Mouse (Mus musculus) kidney, embryonic 16.5 days (tissue): ENCODE data around the gene Slc30a1. TPM values are rescaled to one million over a fixed set of nuclear protein-coding genes. Genes with fewer than 3 reads are reported as not detected.

Experiments
- ATAC-seq: fragments of 200-750 bp; cut with Nextera tagmentation; 2 replicates; pipeline ENCODE4 v1.8.0; 2017; ENCODE audit warnings: moderate TSS enrichment; ENCODE audit not compliant: low FRiP score, low TSS enrichment
- H3K27ac ChIP-seq: fragments of 300-500 bp; sonication (generic); 2 replicates; pipeline ENCODE4 v1.5.1; 2014; ENCODE audit warnings: low read length
- H3K27me3 ChIP-seq: fragments of 300-500 bp; sonication (generic); 2 replicates; pipeline ENCODE4 v1.6.1; 2014; ENCODE audit warnings: low read length, control low read depth, mixed read lengths; ENCODE audit not compliant: insufficient read depth
- H3K36me3 ChIP-seq: fragments of 300-500 bp; sonication (generic); 2 replicates; pipeline ENCODE4 v1.6.1; 2014; ENCODE audit warnings: low read length, control low read depth, mixed read lengths; ENCODE audit not compliant: insufficient read depth
- H3K4me1 ChIP-seq: fragments of 300-500 bp; sonication (generic); 2 replicates; pipeline ENCODE4 v1.6.1; 2014; ENCODE audit warnings: low read length, control low read depth, mixed read lengths; ENCODE audit not compliant: insufficient read depth
- H3K4me2 ChIP-seq: fragments of 300-500 bp; sonication (generic); replicated peaks from 2 replicates; pipeline ENCODE4 v1.6.1; 2014; ENCODE audit warnings: low read depth, low read length
- H3K4me3 ChIP-seq: fragments of 300-500 bp; sonication (generic); 2 replicates; pipeline ENCODE4 v1.5.1; 2014; ENCODE audit warnings: mild to moderate bottlenecking, low read length
- H3K9ac ChIP-seq: fragments of 300-500 bp; sonication (generic); replicated peaks from 2 replicates; pipeline ENCODE4 v1.6.1; 2014; ENCODE audit warnings: low read length
- H3K9me3 ChIP-seq: fragments of 300-500 bp; sonication (generic); 2 replicates; pipeline ENCODE4 v1.6.1; 2016; ENCODE audit warnings: low read length, control low read depth
- WGBS: fragments of 180-500 bp; shearing (Covaris S2); extraction: QIAGEN DNeasy Blood & Tissue Kit; methylation state at CpG from one replicate; pipeline ENCODE4 v1.1.7; 2014; 5-methylcytosine and 5-hydroxymethylcytosine counted together
- polyA plus RNA-seq: library from polyadenylated mRNA; unstranded; fragments of >200 nt; fragmentation: Nextera tagmentation; extraction: Ambion mirVana; gene quantifications from 2 replicates; pipeline ENCODE4 v1.2.1, GENCODE M21; 2015

The Slc30a1 gene
- polyA plus RNA-seq, result 1.6 and 2.0 TPM in 2 replicates

DNA sequence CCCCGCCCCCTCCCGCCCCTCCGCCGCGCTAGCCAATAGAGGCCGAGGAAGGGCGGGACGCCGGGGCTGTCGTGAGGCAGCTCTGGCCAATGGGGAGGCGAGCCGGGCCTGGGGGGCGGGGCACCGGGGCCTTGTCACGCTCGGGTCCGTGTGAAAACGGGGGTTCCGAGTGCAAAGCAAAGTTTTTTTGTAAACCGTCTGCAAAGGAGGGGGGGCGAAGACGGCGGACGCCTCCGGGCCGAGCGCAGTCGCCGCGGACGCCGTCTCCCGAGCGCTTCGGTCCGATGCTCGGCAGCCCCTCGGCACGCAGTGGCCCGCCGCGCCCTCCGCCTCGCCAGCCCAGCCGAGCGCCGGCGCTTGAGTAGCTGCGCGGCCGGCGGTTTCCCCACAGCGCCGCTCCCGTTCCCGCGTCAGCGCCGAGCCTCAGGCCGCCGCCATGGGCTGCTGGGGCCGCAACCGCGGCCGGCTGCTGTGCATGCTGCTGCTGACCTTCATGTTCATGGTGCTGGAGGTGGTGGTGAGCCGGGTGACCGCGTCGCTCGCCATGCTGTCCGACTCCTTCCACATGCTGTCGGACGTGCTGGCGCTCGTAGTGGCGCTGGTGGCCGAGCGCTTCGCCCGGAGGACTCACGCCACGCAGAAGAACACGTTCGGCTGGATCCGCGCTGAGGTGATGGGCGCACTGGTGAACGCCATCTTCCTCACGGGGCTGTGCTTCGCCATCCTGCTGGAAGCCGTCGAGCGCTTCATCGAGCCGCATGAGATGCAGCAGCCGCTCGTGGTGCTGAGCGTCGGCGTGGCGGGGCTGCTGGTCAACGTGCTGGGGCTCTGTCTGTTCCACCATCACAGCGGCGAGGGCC, at the start of gene Slc30a1:
TSS of gene Slc30a1 (plus strand) at position 197 of the 860 bp plus-strand sequence.
- Histone ChIP-seq H3K36me3 (peaks cover 10% of the 10 kb centered on the region), H3K27me3 (no peaks in the 10 kb centered on the region), H3K27ac (peak within 1 kb of the TSS; percentile 90), H3K9me3 (no peaks in the 10 kb centered on the region), H3K4me1 (peaks cover 41% of the 10 kb centered on the region), H3K4me2 (peak within 1 kb of the TSS; percentile 92), H3K4me3 (peak within 1 kb of the TSS; percentile 79), H3K9ac (peak within 1 kb of the TSS; percentile 89)
- ATAC-seq, result peak; percentile 99
- under 1% methylated on average over 99 of the region's 104 CpGs for WGBS

DNA sequence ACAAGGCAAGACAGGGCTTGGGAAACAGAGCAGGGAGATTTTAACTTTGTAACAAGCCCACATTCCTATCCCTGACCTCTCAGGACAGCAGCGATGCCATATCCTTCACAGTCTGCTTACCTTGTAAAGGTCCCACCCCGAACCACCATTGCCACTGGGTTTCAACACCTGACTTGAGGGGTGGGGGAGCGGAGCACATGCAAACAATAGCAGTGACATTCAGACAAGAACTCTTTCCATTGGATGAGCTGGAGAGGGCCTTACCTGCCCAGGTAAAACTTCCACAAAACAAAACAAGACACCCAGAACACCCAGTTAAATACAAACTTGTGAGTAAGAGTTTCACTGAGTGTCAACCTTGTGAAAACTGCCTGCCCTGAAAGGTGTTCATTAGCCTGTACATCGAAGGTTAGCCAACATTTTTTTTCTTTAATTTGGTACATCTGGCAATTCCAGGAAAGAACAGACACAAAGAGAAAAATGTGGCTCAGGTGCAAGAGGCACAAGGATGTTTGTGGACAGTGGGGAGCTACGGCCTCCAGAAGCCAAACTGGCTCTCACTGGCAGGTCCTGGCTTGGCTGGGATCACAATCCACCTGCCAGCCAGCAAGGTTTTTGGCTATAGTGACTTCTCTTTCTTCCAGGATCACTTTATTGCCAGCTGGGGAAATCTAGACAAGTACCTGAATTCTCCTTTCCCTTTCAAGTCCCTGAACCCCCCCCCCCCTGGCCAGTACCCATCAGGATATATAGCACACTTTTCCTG, 49.5 kb upstream of the Slc30a1 start:
- Histone ChIP-seq H3K27me3 (no peaks in the 10 kb centered on the region), H3K9ac (no peak overlapping the region), H3K4me1 (0 out of 2 replicates have a peak, but pooled peaks cover 6% of the 10 kb centered on the region), H3K27ac (no peak overlapping the region), H3K9me3 (peaks cover 7% of the 10 kb centered on the region; the same call in 1 of the 2 replicates), H3K36me3 (no peaks in the 10 kb centered on the region), H3K4me2 (no peak overlapping the region), H3K4me3 (no peak overlapping the region)
- WGBS, result 79% methylated on average over 5 of the region's 5 CpGs
- ATAC-seq, result no peak

DNA sequence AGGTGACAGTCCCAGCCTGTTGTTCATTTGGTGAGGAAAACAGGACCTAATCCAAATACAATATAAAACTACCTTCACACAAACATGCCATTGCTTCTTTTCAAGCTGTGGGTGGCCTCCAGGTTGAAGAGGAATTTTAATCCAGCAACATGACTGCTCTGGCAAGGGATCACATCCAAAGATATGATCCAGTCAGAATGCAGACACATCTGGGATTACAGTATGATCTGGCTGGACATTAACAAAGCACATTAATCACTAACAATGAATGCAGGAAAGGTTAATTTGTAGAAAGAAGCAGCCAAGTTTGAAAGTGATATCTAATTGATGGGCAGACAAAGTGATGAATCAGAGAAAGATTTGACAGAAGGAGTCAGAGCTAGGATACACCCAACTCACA, 48.4 kb upstream of the Slc30a1 start:
- H3K4me3 ChIP-seq, result no peak overlapping the region
- H3K9me3 ChIP-seq, result peaks cover 7% of the 10 kb centered on the region; the same call in 1 of the 2 replicates
- no peaks in the 10 kb centered on the region for H3K27me3 ChIP-seq
- H3K4me2 ChIP-seq, result no peak overlapping the region
- H3K36me3 ChIP-seq, result no peaks in the 10 kb centered on the region
- H3K4me1 ChIP-seq, result 0 out of 2 replicates have a peak, but pooled peaks cover 6% of the 10 kb centered on the region
- no peak overlapping the region for H3K9ac ChIP-seq
- no peak overlapping the region for H3K27ac ChIP-seq
- ATAC-seq, result no peak

DNA sequence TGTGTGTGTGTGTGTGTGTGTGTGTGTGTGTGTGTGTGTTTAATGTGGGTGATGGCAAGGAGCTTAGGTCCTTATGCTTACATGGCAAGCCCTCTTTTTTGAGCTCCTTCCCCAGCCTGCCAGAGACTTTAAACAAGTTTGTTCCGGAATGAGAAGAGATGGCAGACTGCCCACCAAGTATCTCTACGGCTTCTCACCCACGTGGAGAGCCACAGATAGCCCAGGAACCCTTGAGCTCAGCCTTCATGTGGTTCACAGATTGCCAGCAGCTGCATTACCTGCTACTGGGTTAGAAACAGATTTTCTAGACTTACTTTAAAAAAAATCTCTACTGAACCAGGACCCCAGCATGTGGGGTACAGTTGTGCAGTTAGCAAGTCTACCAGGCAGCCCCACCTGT, 46.7 kb upstream of the Slc30a1 start:
- 82% methylated on average over 3 of the region's 3 CpGs for WGBS
- 0 out of 2 replicates have a peak, but pooled peaks cover 6% of the 10 kb centered on the region for H3K4me1 ChIP-seq

DNA sequence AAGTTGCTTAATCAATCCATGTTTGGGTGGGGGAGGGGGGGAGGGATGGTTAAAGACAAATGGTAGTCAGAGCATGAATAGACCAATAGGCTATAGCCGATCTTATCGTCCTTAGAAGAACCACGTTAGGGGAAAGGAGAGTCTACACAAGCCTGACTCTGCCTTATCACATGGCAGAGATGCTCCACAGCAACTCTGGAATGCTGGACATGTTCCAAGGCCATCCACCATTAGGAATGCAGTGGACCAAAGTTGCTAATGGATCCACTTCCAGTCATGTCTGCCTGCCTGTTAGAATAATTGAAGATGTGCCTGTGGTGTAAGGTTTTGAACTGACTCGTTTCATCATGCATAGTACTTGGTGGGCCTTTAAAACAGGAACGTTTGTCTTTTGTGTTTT, 45.3 kb upstream of the Slc30a1 start:
- no peak for ATAC-seq
- 77% methylated on average over 5 of the region's 5 CpGs for WGBS
- Histone ChIP-seq H3K9me3 (peaks cover 7% of the 10 kb centered on the region; the same call in 1 of the 2 replicates), H3K36me3 (no peaks in the 10 kb centered on the region), H3K4me2 (no peak overlapping the region), H3K9ac (no peak overlapping the region), H3K27ac (no peak overlapping the region), H3K4me3 (no peak overlapping the region), H3K27me3 (no peaks in the 10 kb centered on the region), H3K4me1 (no peaks in the 10 kb centered on the region)

More for the DNA sequence above, 46.7 kb upstream of the Slc30a1 start:
- Histone ChIP-seq H3K9ac (no peak overlapping the region), H3K27me3 (no peaks in the 10 kb centered on the region), H3K4me2 (no peak overlapping the region), H3K9me3 (peaks cover 7% of the 10 kb centered on the region; the same call in 1 of the 2 replicates), H3K4me3 (no peak overlapping the region), H3K36me3 (no peaks in the 10 kb centered on the region), H3K27ac (no peak overlapping the region)
- ATAC-seq, result no peak

DNA sequence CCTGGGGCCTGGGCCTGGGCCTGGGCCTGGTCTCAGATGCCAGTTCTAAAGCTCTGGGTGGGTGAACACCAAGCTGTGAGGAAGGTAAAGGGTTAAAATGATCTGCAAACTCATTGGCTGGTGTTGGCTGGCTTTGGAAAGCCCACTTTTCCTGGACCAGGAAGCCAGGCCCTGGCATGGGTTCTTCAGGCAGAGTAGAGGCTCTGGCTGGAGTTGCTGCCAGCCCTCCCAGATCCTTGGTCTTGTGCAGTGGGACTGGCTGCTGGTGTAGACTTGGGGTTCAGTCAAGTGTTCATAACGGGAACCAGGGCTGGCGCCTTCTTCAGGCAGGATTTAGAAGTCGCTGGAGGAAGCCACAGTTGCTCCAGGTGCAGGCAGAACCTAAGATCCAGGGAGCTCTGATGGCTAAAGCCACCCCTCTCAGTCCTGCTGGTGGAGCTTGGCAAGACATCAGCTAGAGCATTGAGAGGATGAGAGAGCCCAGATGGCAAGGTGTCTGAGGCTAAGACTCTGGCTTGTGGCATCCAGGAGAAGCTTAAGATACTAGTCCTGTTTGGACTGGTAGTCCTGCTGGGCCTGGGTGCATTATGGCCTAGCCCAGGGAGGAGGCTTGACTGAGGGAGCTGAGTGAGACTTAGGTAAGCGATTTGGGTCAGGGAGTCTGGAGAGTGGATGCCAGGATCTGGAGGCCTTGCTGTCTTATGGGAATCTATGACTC, 42.6 kb upstream of the Slc30a1 start:
- no peak for ATAC-seq
- Histone ChIP-seq H3K9ac (no peak overlapping the region), H3K9me3 (no peaks in the 10 kb centered on the region), H3K27ac (no peak overlapping the region), H3K27me3 (no peaks in the 10 kb centered on the region), H3K4me1 (no peaks in the 10 kb centered on the region), H3K4me3 (no peak overlapping the region), H3K4me2 (no peak overlapping the region), H3K36me3 (no peaks in the 10 kb centered on the region)
- WGBS, result 74% methylated on average over 4 of the region's 4 CpGs

DNA sequence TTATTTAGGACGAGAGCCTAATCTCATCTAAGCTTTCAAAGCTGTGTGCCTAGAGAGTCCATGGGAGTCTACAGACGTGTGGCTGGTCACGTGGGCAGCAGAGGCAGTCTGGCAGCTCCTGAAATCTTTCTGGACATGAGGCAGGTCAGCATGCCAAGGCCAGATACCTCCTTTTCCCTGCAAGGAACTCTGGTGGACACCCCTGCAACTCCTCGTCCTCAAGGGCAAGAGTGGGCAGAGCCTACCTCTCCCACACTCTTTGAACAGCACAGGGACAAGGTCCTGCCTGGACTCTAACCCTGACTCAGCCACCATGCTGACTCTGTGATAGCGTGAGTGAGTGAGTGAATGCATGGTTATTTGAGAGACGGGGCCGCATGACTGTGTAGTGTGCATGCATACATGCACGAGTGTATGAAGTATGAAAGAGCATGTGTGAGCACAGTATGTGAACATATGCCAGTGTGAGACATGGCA, 42.0 kb upstream of the Slc30a1 start:
- Histone ChIP-seq H3K36me3 (no peaks in the 10 kb centered on the region), H3K9me3 (no peaks in the 10 kb centered on the region), H3K9ac (no peak overlapping the region), H3K4me1 (no peaks in the 10 kb centered on the region), H3K4me3 (no peak overlapping the region), H3K27ac (no peak overlapping the region), H3K4me2 (no peak overlapping the region), H3K27me3 (no peaks in the 10 kb centered on the region)
- no peak for ATAC-seq
- WGBS, result 86% methylated on average over 8 of the region's 8 CpGs

DNA sequence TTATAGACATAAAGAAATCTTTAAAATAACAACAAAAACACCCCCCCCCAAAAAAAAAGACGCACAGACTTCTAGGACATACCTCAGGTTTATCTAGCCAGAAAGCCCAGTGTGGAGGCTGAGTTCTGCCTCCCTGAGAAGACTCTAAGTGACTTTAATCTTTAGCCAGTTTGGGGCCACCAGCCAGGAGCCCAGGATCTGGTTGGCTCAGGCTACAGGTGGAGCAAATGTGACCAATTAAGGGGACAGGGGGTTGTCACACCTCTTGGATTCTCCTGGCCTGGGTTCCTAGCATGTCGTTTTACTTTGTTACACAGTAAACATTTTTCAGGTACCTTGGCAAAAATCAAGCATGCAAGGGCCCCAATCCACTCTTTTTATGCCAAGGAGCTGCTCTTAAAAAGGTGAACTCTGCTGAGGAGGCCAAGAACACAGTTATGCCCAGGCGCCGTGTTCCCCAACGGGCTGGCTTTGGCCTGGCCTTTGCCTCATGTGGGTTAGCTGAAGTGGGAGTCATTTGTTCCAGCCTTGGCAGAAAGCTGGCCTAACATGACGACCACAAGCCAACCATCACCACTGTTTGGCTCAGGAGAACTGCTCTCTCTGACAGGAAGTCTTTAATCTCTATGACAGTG, 34.4 kb upstream of the Slc30a1 start:
- WGBS, result 78% methylated on average over 6 of the region's 6 CpGs

DNA sequence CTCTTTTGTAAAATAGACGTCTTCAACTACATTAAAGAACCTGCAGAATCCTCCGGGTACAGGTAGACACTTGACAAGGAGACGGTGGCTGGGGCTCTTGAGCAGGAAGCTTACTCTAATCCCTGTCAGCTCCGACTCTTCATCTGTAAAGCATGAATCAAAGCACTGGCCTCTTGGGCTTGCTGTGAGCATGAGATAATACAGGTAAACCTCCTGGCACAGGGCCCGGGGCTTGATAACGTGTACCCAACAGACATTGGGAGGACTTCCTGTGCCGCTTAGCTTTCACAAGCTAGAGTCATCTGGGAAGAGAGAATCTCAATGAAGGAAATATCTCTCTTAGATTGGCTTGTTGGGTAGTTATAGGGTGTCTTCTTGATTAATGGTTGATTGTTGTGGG, 31.6 kb upstream of the Slc30a1 start:
- no peaks in the 10 kb centered on the region for H3K36me3 ChIP-seq
- no peak overlapping the region for H3K4me2 ChIP-seq
- no peak for ATAC-seq
- no peaks in the 10 kb centered on the region for H3K27me3 ChIP-seq
- WGBS, result 87% methylated on average over 7 of the region's 7 CpGs
- H3K4me3 ChIP-seq, result no peak overlapping the region
- H3K9me3 ChIP-seq, result no peaks in the 10 kb centered on the region
- H3K27ac ChIP-seq, result no peak overlapping the region
- H3K9ac ChIP-seq, result no peak overlapping the region
- peaks cover 6% of the 10 kb centered on the region; the same call in 1 of the 2 replicates for H3K4me1 ChIP-seq

More for the DNA sequence above, 34.4 kb upstream of the Slc30a1 start:
- H3K36me3 ChIP-seq, result no peaks in the 10 kb centered on the region
- no peak overlapping the region for H3K27ac ChIP-seq
- no peak for ATAC-seq
- no peak overlapping the region for H3K9ac ChIP-seq
- no peaks in the 10 kb centered on the region for H3K9me3 ChIP-seq
- peaks cover 6% of the 10 kb centered on the region; the same call in 1 of the 2 replicates for H3K4me1 ChIP-seq
- no peaks in the 10 kb centered on the region for H3K27me3 ChIP-seq
- H3K4me2 ChIP-seq, result no peak overlapping the region
- H3K4me3 ChIP-seq, result no peak overlapping the region
